Mouse (Mus musculus) stomach, postnatal 0 days (tissue): ENCODE data around the gene St5.

ENCODE experiments used
- CTCF ChIP-seq: IDR thresholded peaks from 2 replicates; pipeline ENCODE4 v1.5.1; 2016; ENCODE audit warnings: antibody characterized with exemption, low read depth, mild to moderate bottlenecking, moderate library complexity
- EP300 ChIP-seq: optimal IDR thresholded peaks from 2 replicates; pipeline ENCODE3; 2016; ENCODE audit warnings: antibody characterized with exemption

DNA sequence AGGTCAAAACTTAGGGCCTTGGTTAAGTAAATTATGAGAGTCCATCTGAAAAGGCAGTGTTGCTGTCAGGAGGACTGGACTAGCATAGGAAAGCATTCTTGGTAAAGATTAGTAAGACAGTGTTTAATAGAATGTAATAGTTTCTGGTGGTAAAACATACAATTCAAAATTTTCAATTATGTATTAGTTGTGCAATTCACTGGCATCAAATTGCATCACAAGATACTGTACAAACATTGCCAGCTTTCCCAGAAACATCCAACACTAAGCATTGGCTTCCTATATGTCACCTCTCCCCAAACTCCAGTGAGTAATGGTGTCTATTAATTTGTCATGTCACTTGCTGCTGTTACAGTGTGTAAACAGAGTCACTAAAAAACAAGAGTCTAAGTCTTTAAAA, 101.4 kb downstream of the St5 start:
- TF ChIP-seq EP300 = no peak
- no peak for TF ChIP-seq CTCF
